Mouse (Mus musculus) liver, embryonic 15.5 days (tissue): ENCODE measurements around the gene Ndrg2. TPM values are rescaled to one million over a fixed set of nuclear protein-coding genes. Genes with fewer than 3 reads are reported as not detected.
A peak's percentile ranks its signal among the peaks of the same experiment; 100 is the strongest.

Experiments
- ATAC-seq: fragments of 200-750 bp; cut with Nextera tagmentation; 2 replicates; pipeline ENCODE4 v1.8.0; 2017; ENCODE audit warnings: moderate number of reproducible peaks, mild to moderate bottlenecking, moderate library complexity; ENCODE audit not compliant: insufficient read depth
- H3K27ac ChIP-seq: fragments of 300-500 bp; sonication (generic); replicated peaks from 2 replicates; pipeline ENCODE4 v1.5.1; 2015; ENCODE audit warnings: mild to moderate bottlenecking, inconsistent platforms
- H3K27me3 ChIP-seq: fragments of 300-500 bp; sonication (generic); 2 replicates; pipeline ENCODE4 v1.6.1; 2015; ENCODE audit warnings: mild to moderate bottlenecking, inconsistent platforms
- H3K36me3 ChIP-seq: fragments of 300-500 bp; sonication (generic); replicated peaks from 2 replicates; pipeline ENCODE4 v1.6.1; 2015; ENCODE audit warnings: moderate library complexity, mild to moderate bottlenecking, inconsistent platforms
- H3K4me1 ChIP-seq: fragments of 300-500 bp; sonication (generic); replicated peaks from 2 replicates; pipeline ENCODE4 v1.6.1; 2015; ENCODE audit warnings: inconsistent platforms
- H3K4me2 ChIP-seq: fragments of 300-500 bp; sonication (generic); 2 replicates; pipeline ENCODE4 v1.6.1; 2015; ENCODE audit warnings: moderate library complexity, mild to moderate bottlenecking, inconsistent platforms
- H3K4me3 ChIP-seq: fragments of 300-500 bp; sonication (generic); replicated peaks from 2 replicates; pipeline ENCODE4 v1.5.1; 2015; ENCODE audit warnings: mild to moderate bottlenecking, inconsistent platforms
- H3K9ac ChIP-seq: fragments of 300-500 bp; sonication (generic); 2 replicates; pipeline ENCODE4 v1.6.1; 2015; ENCODE audit warnings: moderate library complexity, mild to moderate bottlenecking, inconsistent platforms
- H3K9me3 ChIP-seq: fragments of 300-500 bp; sonication (generic); replicated peaks from 2 replicates; pipeline ENCODE4 v1.6.1; 2016; ENCODE audit warnings: inconsistent platforms
- WGBS: fragments of 180-500 bp; shearing (Covaris S2); methylation state at CpG from one replicate; pipeline ENCODE4 v1.1.7; 2015; ENCODE audit warnings: mixed read lengths; ENCODE audit not compliant: insufficient replicate concordance; 5-methylcytosine and 5-hydroxymethylcytosine counted together
- polyA plus RNA-seq: library from polyadenylated mRNA; unstranded; fragments of >200 nt; fragmentation: Nextera tagmentation; extraction: Ambion mirVana; gene quantifications from 2 replicates; pipeline ENCODE4 v1.2.1, GENCODE M21; 2015

Ndrg2 gene
- 39.7 and 47.6 TPM in 2 replicates for polyA plus RNA-seq

DNA sequence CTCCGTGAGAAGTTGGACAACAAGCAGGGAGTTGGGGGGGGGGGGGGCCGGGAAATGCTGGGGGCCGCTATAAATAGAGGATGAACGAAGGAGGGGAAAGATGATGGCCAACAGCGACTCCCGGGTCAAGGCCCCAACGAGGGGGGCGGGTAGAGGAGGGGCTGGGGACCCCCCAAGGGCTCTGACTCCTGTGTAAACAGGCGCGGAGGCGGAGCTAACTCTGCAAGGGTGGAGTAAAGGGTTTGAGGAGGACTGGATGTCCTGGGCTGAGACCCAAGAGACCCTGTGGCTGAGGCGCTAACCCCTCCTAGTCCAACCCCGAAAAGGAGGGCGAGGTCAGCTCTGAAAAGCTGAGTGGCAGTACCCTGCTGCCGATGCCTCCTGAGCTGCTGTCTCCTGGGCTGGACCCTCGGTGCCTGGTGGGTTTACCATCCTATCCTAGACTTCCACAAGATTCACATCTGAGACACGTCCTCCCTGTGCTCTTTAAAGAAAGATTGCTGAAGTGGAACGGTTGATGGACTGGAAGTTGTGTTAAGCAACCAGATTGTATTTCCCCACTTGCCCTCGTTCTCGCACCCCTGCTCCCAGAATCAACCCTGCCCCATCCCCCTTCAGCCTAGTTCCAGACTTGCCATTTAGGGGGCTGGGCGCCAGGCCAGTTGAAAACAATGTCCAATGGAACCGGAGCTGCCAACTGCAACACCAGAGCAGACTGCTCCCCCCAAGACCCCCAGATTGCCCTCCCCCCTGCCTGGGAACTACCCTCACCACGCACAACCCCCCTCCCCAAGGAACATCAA lies at the start of gene Ndrg2:
Gene Ndrg2, minus strand, starts transcription at position 199 of the 803 bp plus-strand sequence.
- WGBS = 6% methylated on average over 23 of the region's 23 CpGs
- Histone ChIP-seq H3K27me3 (peaks cover 58% of the 10 kb centered on the region), H3K4me2 (peak within 1 kb of the TSS; percentile 85), H3K9ac (peak within 1 kb of the TSS; percentile 14), H3K4me3 (peak within 1 kb of the TSS; percentile 55), H3K4me1 (peaks cover 24% of the 10 kb centered on the region), H3K36me3 (no peaks in the 10 kb centered on the region), H3K27ac (peak within 1 kb of the TSS; percentile 39; the same call in 1 of the 2 replicates), H3K9me3 (no peaks in the 10 kb centered on the region)
- ATAC-seq = no peak

DNA sequence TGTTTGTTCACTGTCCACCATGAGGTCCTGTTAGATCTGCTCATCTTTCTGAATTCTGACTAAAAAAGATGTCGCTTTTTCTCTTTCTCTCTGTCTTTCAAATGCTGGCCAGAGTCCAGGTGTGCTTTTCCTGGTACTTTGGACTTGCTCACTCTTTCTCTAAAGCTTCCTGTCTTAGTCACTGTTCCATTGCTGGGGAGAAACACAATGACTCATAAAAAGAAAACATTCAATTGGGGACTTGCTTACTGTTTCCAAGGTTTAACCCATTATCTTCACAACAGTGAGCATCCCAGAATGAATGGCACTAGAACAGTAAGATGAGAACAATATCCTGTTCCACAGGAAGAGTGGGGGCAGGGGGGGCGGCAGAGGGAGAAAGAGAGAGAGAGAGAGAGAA lies 46.4 kb upstream of the Ndrg2 start:
- Histone ChIP-seq H3K36me3 (no peaks in the 10 kb centered on the region), H3K9me3 (no peaks in the 10 kb centered on the region), H3K9ac (no peak overlapping the region), H3K4me3 (no peak overlapping the region), H3K27ac (no peak overlapping the region), H3K27me3 (no peaks in the 10 kb centered on the region), H3K4me2 (no peak overlapping the region), H3K4me1 (no peaks in the 10 kb centered on the region)
- whole genome bisulfite sequencing = 69% methylated on average over 2 of the region's 2 CpGs
- ATAC-seq = no peak

DNA sequence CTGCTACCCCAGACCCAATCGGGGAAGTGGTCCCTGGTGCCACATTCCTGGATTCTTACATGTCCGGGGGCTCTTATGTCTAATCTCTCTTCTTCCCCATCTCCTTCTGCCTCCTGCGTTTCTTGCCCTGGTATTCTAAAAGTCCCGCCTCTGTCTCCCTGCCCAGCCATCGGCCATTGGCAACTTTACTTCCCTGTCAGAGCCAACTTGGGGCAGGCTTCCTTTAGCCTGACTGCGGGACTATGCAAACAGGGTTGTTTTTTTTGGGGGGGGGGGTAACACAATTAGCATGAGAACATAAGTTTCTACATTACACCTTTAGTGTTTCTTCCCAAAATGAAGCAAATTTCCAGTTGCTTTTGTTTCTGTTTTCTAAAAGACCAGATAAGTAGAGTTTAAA lies 29.4 kb upstream of the Ndrg2 start:
- H3K9me3 ChIP-seq = no peaks in the 10 kb centered on the region
- H3K27me3 ChIP-seq = no peaks in the 10 kb centered on the region
- WGBS = 65% methylated on average over 6 of the region's 6 CpGs
- H3K36me3 ChIP-seq = no peaks in the 10 kb centered on the region
- no peak overlapping the region for H3K27ac ChIP-seq
- no peak overlapping the region for H3K4me3 ChIP-seq
- H3K4me1 ChIP-seq = peaks cover 12% of the 10 kb centered on the region
- no peak for ATAC-seq
- no peak overlapping the region for H3K9ac ChIP-seq
- H3K4me2 ChIP-seq = no peak overlapping the region

DNA sequence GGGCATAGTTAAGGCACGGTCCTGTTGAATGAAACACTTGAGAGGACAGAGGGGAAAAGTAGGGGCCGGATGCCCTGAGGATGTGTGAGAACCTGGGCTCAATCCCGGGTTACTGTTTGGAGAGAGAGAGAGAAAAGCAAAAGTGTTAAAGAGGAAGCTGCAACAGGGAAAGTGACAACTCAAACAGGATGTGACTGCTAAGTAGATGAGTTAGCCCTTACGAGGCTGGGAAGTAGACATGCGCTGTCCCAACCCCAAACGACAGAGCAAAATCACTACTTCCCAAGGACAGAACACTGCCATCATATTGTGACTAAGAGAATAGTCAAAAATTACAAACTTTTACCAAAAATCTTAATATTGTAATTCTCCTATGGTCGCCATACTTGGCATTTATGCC lies 28.3 kb upstream of the Ndrg2 start:
- H3K9ac ChIP-seq = no peak overlapping the region
- H3K27ac ChIP-seq = no peak overlapping the region
- ATAC-seq = no peak
- no peaks in the 10 kb centered on the region for H3K36me3 ChIP-seq
- 33% methylated on average over 7 of the region's 7 CpGs for WGBS
- no peak overlapping the region for H3K4me3 ChIP-seq
- H3K9me3 ChIP-seq = no peaks in the 10 kb centered on the region
- H3K4me2 ChIP-seq = no peak overlapping the region
- peaks cover 12% of the 10 kb centered on the region for H3K4me1 ChIP-seq
- H3K27me3 ChIP-seq = no peaks in the 10 kb centered on the region

DNA sequence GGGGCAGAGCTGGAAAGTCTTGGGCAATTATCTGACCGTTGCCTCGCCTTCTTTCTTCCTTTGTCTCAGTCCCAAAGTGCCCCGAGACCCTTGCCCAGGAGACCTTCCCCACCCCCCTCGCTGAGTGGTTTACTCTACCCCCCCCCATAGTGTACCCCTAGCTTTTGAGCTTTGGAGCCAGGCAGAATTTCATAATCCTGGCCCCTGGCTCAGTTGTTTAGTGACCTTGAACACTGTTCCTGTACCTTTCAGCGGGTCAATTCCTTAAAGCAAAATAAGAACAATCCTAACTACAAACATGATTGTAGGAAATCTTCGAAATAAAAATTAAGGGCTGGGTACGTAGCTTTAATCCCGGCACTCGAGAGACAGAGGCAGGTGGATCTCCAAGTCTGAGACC lies 27.6 kb upstream of the Ndrg2 start:
- Histone ChIP-seq H3K27me3 (no peaks in the 10 kb centered on the region), H3K27ac (0 out of 2 replicates have a peak overlapping the region, but pooled peaks have one; percentile 11), H3K4me1 (peaks cover 12% of the 10 kb centered on the region), H3K4me3 (no peak overlapping the region), H3K4me2 (peak overlapping the region; percentile 21; the same call in 1 of the 2 replicates), H3K9ac (no peak overlapping the region), H3K36me3 (no peaks in the 10 kb centered on the region), H3K9me3 (no peaks in the 10 kb centered on the region)
- WGBS = 47% methylated on average over 9 of the region's 9 CpGs
- peak; percentile 56; the same call in 1 of the 2 replicates for ATAC-seq

DNA sequence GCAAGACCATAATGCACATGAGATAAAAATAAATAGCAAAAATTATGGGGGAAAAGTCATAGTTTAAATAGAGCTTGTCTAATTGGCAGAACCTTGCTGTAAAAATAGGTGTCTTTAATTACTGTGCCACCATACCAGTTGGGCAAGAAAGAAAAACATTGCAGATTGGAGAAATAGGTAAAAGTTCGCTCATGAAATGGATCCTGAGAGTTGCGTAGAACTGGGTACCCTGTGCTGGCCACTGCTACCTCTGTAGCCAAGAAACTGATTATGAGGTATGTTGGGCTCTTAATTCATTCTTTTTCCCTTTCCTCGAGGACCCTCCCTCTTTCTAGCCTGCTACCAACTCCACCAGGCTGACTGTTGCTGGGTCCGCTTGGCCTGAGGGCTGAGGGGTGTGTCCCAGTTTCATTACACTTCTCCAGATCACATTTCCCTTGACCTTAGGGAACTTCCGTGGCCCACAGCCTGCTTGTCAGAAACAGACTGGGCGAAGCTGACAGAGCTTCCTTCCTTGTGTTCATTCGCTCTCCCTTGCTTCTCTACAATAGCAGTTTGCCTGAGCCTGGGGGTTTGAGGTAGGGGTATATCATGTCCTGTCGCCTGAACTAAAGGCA lies 27.1 kb upstream of the Ndrg2 start:
- 35% methylated on average over 8 of the region's 8 CpGs for whole genome bisulfite sequencing
- Histone ChIP-seq H3K4me3 (no peak overlapping the region), H3K9ac (no peak overlapping the region), H3K9me3 (no peaks in the 10 kb centered on the region), H3K4me2 (peak overlapping the region; percentile 21; the same call in 1 of the 2 replicates), H3K4me1 (peaks cover 12% of the 10 kb centered on the region), H3K27ac (0 out of 2 replicates have a peak overlapping the region, but pooled peaks have one; percentile 11), H3K27me3 (no peaks in the 10 kb centered on the region), H3K36me3 (no peaks in the 10 kb centered on the region)
- ATAC-seq = no peak

DNA sequence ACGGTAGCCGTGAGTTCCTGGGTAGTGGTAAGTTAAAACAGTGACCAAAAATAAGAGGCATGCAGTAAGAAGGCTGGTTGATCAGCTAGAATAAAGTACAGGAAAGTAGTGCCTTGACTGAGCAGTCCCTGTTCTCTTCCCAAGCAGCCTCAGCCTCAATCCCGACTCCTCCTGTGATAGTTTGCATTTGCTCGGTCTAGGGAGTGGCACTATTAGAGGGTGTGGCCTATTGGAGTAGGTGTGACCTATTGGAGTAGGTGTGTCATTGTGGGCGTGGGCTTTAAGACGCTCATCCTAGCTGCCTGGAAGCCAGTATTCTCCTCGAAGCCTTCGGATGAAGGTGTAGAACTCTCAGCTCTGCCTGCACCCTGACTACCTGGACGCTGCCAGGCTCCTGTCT lies 25.0 kb upstream of the Ndrg2 start:
- no peak for ATAC-seq
- no peak overlapping the region for H3K9ac ChIP-seq

DNA sequence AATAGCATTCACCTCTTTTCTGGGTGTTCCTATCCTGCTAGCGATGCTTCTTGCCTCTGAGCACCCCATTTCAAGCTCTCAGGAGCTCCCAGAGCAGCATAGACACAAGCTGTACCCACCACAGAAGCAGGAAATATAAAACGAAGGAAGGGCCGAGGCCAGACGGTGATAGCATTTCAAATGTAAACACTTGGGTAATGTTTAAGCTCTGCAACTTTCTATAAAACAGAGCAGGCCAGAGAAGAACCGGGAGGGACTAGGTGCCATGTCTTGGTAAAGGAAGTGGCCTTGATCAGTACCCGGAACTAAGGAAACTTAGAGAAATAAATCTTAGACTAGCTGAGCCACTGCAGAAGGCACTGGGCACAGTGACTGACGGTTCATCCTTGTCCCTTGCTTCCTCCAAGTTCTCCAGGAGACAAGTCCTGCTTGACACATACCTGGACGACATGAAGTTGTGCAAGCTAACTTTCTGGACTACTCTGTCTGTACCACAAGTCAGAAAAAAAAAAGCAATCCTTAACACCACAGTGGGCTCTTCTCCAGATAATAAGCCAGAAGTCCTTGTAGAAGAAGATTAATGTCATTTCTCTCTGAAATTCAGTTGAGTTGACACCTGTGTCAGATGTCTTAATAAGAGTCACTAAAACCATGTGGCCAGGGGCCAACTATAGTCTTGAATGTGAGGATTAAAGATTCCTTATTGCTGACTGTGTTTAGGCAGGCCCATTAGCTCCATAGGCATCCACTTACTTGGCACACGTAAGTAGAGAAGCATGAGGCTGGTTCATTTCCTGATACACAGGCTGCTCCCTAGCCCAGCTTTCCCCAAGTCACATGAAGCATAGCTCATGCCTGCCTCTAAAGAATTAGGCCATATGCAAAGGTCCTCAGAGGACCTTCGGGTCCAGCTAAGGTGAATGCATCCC lies 18.4 kb upstream of the Ndrg2 start:
- Histone ChIP-seq H3K4me2 (no peak overlapping the region), H3K27ac (no peak overlapping the region), H3K4me1 (peaks cover 3% of the 10 kb centered on the region), H3K9me3 (no peaks in the 10 kb centered on the region), H3K36me3 (no peaks in the 10 kb centered on the region), H3K4me3 (no peak overlapping the region), H3K9ac (no peak overlapping the region), H3K27me3 (no peaks in the 10 kb centered on the region)
- WGBS = 39% methylated on average over 10 of the region's 10 CpGs
- ATAC-seq = no peak; the same call in 1 of the 2 replicates

More for the DNA sequence above, 25.0 kb upstream of the Ndrg2 start:
- no peaks in the 10 kb centered on the region for H3K9me3 ChIP-seq
- no peaks in the 10 kb centered on the region for H3K36me3 ChIP-seq
- no peak overlapping the region for H3K4me3 ChIP-seq
- H3K4me2 ChIP-seq = no peak overlapping the region
- WGBS = 74% methylated on average over 9 of the region's 9 CpGs
- H3K4me1 ChIP-seq = peaks cover 12% of the 10 kb centered on the region
- no peaks in the 10 kb centered on the region for H3K27me3 ChIP-seq
- no peak overlapping the region for H3K27ac ChIP-seq

DNA sequence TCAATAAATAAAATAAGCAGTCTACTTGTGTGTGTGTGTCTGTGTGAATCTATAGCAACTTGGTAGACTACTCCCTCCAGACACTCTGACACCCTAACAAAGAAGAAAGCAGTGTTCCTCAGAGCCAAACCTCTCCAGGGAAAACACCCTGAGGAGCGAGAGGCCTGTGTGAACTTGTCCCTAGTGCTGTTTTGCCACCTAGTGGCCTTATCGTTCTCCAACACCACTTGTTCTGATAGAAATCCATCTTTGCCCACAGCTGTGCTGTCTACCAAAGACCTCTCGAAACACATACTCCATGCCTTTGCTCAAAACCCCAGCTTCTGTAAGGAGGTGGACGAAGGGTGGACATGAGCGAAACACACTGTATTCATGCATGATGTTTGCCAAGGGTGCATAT lies 16.9 kb upstream of the Ndrg2 start:
- H3K36me3 ChIP-seq = no peaks in the 10 kb centered on the region
- no peak for ATAC-seq
- H3K4me3 ChIP-seq = no peak overlapping the region
- H3K4me2 ChIP-seq = no peak overlapping the region
- no peak overlapping the region for H3K27ac ChIP-seq
- no peaks in the 10 kb centered on the region for H3K27me3 ChIP-seq
- H3K9me3 ChIP-seq = no peaks in the 10 kb centered on the region
- 24% methylated on average over 5 of the region's 5 CpGs for WGBS
- peaks cover 3% of the 10 kb centered on the region for H3K4me1 ChIP-seq
- H3K9ac ChIP-seq = no peak overlapping the region

DNA sequence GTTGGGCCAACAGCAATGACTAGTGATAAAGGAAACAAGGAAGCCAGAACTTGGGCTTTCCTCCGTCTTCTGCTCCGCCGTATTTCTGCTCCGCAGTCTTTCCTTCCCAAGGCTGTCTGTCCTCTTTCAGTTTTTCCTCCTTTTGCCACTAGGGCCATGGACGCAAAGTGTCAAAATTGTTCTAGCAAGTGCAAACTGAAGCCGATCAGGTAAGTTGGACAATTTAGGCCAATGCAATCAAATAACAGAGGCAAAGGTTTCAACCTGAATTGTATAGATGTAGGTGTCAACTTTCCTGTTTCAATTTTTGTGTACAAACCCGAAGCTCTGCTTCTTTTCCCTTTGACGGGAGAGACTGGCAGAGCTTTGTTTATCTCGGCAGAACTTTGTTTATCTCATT lies 16.0 kb upstream of the Ndrg2 start:
- H3K36me3 ChIP-seq = no peaks in the 10 kb centered on the region
- no peak overlapping the region for H3K9ac ChIP-seq
- H3K4me3 ChIP-seq = no peak overlapping the region
- H3K27me3 ChIP-seq = no peaks in the 10 kb centered on the region
- WGBS = 57% methylated on average over 9 of the region's 9 CpGs
- no peaks in the 10 kb centered on the region for H3K9me3 ChIP-seq
- no peak overlapping the region for H3K27ac ChIP-seq
- ATAC-seq = no peak
- H3K4me2 ChIP-seq = no peak overlapping the region
- H3K4me1 ChIP-seq = peaks cover 3% of the 10 kb centered on the region
